Mouse (Mus musculus) monocyte, adult 59 days (primary cell): Measurements from ENCODE around the gene Tcf15. TPM values are rescaled to one million over a fixed set of nuclear protein-coding genes. Genes with fewer than 3 reads are reported as not detected.

ENCODE experiments used
- total RNA-seq, 2 experiments: library from RNA; stranded (reverse); gene quantifications; one replicate each; pipeline ENCODE4 v1.2.4; 2023

Tcf15 gene
- total RNA-seq: not detected

DNA sequence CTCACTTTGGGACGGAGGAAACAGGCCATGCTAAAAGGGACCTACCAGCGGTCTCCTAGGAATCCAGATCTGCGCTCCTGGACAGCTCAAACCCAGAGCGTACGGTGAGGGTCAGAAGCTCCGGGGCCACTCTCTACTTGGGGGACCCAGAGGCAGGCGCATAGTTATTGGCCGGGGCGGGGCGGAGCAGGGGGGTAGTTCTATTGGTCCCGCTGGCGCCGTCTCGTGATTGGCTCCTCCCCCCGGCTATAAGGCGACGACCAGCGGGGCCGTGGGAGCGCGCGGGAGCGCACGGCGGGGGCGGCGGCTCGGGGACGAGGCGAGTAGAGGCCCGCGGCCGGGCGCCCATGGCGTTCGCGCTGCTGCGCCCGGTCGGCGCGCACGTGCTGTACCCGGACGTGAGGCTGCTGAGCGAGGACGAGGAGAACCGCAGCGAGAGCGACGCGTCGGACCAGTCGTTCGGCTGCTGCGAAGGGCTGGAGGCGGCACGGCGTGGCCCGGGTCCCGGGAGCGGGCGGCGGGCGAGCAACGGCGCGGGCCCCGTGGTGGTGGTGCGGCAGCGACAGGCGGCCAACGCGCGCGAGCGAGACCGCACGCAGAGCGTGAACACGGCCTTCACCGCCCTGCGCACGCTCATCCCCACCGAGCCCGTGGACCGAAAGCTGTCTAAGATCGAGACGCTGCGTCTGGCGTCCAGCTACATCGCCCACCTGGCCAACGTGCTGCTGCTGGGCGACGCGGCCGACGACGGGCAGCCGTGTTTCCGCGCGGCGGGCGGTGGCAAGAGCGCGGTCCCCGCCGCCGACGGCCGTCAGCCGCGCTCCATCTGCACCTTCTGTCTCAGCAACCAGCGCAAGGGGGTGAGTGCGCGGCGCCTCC, at the start of gene Tcf15:
Gene Tcf15, plus strand, starts transcription at position 283 of the 879 bp plus-strand sequence.

DNA sequence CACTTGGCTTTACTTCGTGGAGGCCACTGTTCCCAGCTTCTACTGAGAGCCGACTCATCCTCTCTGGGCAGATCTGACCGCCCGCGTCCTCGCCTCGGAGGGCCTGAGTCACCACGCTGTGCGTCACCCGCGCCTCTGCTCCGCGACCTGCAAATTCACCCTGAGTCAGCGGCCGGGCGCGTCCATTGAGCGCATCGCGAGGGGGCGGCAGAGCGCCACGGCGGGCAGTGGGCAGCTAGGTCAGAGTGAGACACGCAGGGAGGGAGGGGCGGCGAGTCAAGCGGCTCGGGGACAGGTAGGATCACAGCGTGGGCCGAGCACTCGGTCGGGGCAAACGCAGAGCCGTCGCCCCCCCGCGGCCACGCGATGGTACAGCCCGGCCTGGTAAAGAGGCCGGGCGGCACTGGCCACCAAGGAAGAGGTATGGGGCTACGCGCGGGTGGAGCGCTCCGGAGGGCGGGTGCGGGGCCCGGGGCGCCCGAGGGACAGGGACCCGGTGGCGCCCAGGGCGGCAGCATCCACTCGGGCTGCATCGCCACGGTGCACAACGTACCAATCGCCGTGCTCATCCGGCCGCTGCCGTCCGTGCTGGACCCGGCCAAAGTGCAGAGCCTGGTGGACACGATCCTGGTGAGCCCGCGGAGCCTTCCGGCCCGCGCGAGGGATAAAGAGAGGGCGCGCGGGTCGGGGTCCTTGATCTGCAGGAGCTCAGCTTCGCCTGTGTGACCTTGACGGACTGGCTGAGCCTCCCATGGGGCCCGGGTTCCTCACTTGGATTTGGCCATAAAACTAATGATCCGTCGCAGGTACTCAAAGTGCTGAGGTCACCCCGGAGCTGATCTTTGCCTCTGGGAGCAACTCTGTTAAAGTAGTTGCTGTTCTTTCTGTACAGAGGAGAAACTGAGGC, 37.8 kb upstream of the Tcf15 start, which contains the start of gene Srxn1:
Gene Srxn1, plus strand, starts transcription at position 199 of the 907 bp plus-strand sequence.

Other genes with a start within 250 kb of the Tcf15 start
- not detected for gene Angpt4, start 232.4 kb upstream of the Tcf15 start, total RNA-seq
- gene Fam110a, start 163.3 kb upstream of the Tcf15 start, total RNA-seq: 1 to 10 TPM; 7.6 to 8.3 TPM
- gene Slc52a3, start 147.1 kb upstream of the Tcf15 start, total RNA-seq: 1 to 10 TPM in 1 of 2 experiments, under 1 TPM in 1; 0.39 to 1.4 TPM
- gene Scrt2, start 62.0 kb upstream of the Tcf15 start, total RNA-seq: not detected
- gene Srxn1, start 38.0 kb upstream of the Tcf15 start, total RNA-seq: 1 to 10 TPM; 4.2 to 6.6 TPM
- gene Csnk2a1, start 83.3 kb downstream of the Tcf15 start, total RNA-seq: 10 to 100 TPM; 66.3 to 70.0 TPM
- gene Tbc1d20, start 150.3 kb downstream of the Tcf15 start, total RNA-seq: 10 to 100 TPM; 68.5 to 81.4 TPM
- 100 to 1,000 TPM; 122 to 141 TPM for gene Rbck1, start 189.1 kb downstream of the Tcf15 start, total RNA-seq
- 1 to 10 TPM; 1.7 to 2.0 TPM for gene Trib3, start 200.5 kb downstream of the Tcf15 start, total RNA-seq
- not detected for gene Nrsn2, start 233.1 kb downstream of the Tcf15 start, total RNA-seq